Mouse (Mus musculus): ENCODE data around the gene Gm9758. TPM values are rescaled to one million over a fixed set of nuclear protein-coding genes. Genes with fewer than 3 reads are reported as not detected.
A peak's percentile ranks its signal among the peaks of the same experiment; 100 is the strongest.
"Not testable (repeated sequence)": the region's sequence is repeated elsewhere in the genome, so short reads cannot be mapped to it uniquely, and the experiment has no call there.

Gm9758 gene
- not detected for total RNA-seq (2021)
- long read RNA-seq: 0 reads

GRCm38 (mm10) chr5:14914799-14915198, at the start of gene Gm9758:
Gene Gm9758 (minus strand): TSS chr5:14914899.
- DNase-seq (ENCODE audit: low spot score in 2 of 2): not testable (repeated sequence)

GRCm38 (mm10) chr5:14963821-14964220, 49.1 kb upstream of the Gm9758 start:
- DNase-seq (ENCODE audit: low spot score in 2 of 2): peak in 1 of 2 experiments; percentile 30

GRCm38 (mm10) chr5:14961502-14961901, 46.8 kb upstream of the Gm9758 start:
- not testable (repeated sequence) for DNase-seq (ENCODE audit: low spot score in 2 of 2)

- DNase-seq (ENCODE audit: low spot score in 2 of 2): not testable (repeated sequence)
These were observed 41.4 kb upstream of the Gm9758 start for GRCm38 (mm10) chr5:14955928-14956706.

- not testable (repeated sequence) for DNase-seq (ENCODE audit: low spot score in 2 of 2)
These were observed 38.9 kb upstream of the Gm9758 start for GRCm38 (mm10) chr5:14953587-14953986.

- not testable (repeated sequence) for DNase-seq (ENCODE audit: low spot score in 2 of 2)
These were observed 38.0 kb upstream of the Gm9758 start for GRCm38 (mm10) chr5:14952749-14953148.

- DNase-seq (ENCODE audit: low spot score in 2 of 2): not testable (repeated sequence)
These were observed 37.1 kb upstream of the Gm9758 start for GRCm38 (mm10) chr5:14951822-14952221.

- DNase-seq (ENCODE audit: low spot score in 2 of 2): peak in 1 of 2 experiments; percentile 59
These were observed 32.9 kb upstream of the Gm9758 start for GRCm38 (mm10) chr5:14947482-14948198.

GRCm38 (mm10) chr5:14945524-14945923, 30.8 kb upstream of the Gm9758 start:
- DNase-seq (ENCODE audit: low spot score in 2 of 2): not testable (repeated sequence)

- not testable (repeated sequence) for DNase-seq (ENCODE audit: low spot score in 2 of 2)
These were observed 26.3 kb upstream of the Gm9758 start for GRCm38 (mm10) chr5:14941043-14941442.

- not testable (repeated sequence) for DNase-seq (ENCODE audit: low spot score in 2 of 2)
These were observed 23.6 kb upstream of the Gm9758 start, which contains the start of gene Speer4e for GRCm38 (mm10) chr5:14938329-14938728. Gene Speer4e (minus strand): TSS chr5:14938429.

- not testable (repeated sequence) for DNase-seq (ENCODE audit: low spot score in 2 of 2)
These were observed 19.0 kb upstream of the Gm9758 start for GRCm38 (mm10) chr5:14933721-14934120.

GRCm38 (mm10) chr5:14927047-14927446, 12.3 kb upstream of the Gm9758 start:
- DNase-seq (ENCODE audit: low spot score in 2 of 2): not testable (repeated sequence)

GRCm38 (mm10) chr5:14914361-14914760, 338 bp downstream of the Gm9758 start:
- DNase-seq (ENCODE audit: low spot score in 2 of 2): not testable (repeated sequence)

- not testable (repeated sequence) for DNase-seq (ENCODE audit: low spot score in 2 of 2)
These were observed 11.2 kb downstream of the Gm9758 start for GRCm38 (mm10) chr5:14903539-14903938.

- DNase-seq (ENCODE audit: low spot score in 2 of 2): no peak
These were observed 22.5 kb downstream of the Gm9758 start for GRCm38 (mm10) chr5:14892242-14892641.

GRCm38 (mm10) chr5:14885291-14885690, 29.4 kb downstream of the Gm9758 start:
- DNase-seq (ENCODE audit: low spot score in 2 of 2): not testable (repeated sequence)

Other genes starting within 250 kb of the Gm9758 start
- gene Speer4e, start 23.5 kb upstream of the Gm9758 start, total RNA-seq (2021): not detected
- gene Gm10354, start 64.0 kb upstream of the Gm9758 start, total RNA-seq (2021): not detected
- not detected for gene Gm17019, start 118.1 kb upstream of the Gm9758 start, total RNA-seq (2021)